Mouse (Mus musculus) ES-Bruce4 (cell line): ENCODE results near the gene Daam1. TPM values are rescaled to one million over a fixed set of nuclear protein-coding genes. Genes with fewer than 3 reads are reported as not detected.

ENCODE experiments used
- H3K27ac ChIP-seq: 2 replicates; pipeline ENCODE4 v1.5.1; 2012; ENCODE audit warnings: low read length, inconsistent platforms; ENCODE audit not compliant: insufficient read depth
- H3K27me3 ChIP-seq: 2 replicates; pipeline ENCODE4 v1.6.1; 2012; ENCODE audit warnings: mild to moderate bottlenecking, low read length, inconsistent platforms; ENCODE audit not compliant: control insufficient read depth, poor library complexity, insufficient read depth, severe bottlenecking
- H3K36me3 ChIP-seq: 2 replicates; pipeline ENCODE4 v1.6.1; 2012; ENCODE audit warnings: inconsistent platforms, mild to moderate bottlenecking, low read length, moderate library complexity; ENCODE audit not compliant: control insufficient read depth, poor library complexity, insufficient read depth, severe bottlenecking
- H3K4me1 ChIP-seq: one replicate; pipeline ENCODE4 v1.8.1; 2011; ENCODE audit warnings: low read length; ENCODE audit not compliant: control insufficient read depth, insufficient read depth
- H3K4me3 ChIP-seq: 2 replicates; pipeline ENCODE4 v1.5.1; 2011; ENCODE audit warnings: low read depth, mild to moderate bottlenecking, low read length
- H3K9ac ChIP-seq: 2 replicates; pipeline ENCODE4 v1.6.1; 2012; ENCODE audit warnings: low read depth, mild to moderate bottlenecking, inconsistent platforms; ENCODE audit not compliant: poor library complexity, severe bottlenecking
- H3K9me3 ChIP-seq: replicated peaks from 2 replicates; pipeline ENCODE4 v1.6.1; 2012; ENCODE audit warnings: mild to moderate bottlenecking, low read length, inconsistent platforms; ENCODE audit not compliant: control insufficient read depth, poor library complexity, insufficient read depth, severe bottlenecking
- CTCF ChIP-seq: IDR thresholded peaks from one replicate; pipeline ENCODE4 v1.8.1; 2011; ENCODE audit warnings: low read depth, low read length
- EP300 ChIP-seq: IDR thresholded peaks from 2 replicates; pipeline ENCODE4 v1.6.1; 2011; ENCODE audit warnings: low read depth, low read length; ENCODE audit not compliant: insufficient read depth
- POLR2A ChIP-seq: IDR thresholded peaks from one replicate; pipeline ENCODE4 v1.8.1; 2011; ENCODE audit warnings: low read length; ENCODE audit not compliant: insufficient read depth
- polyA plus RNA-seq: library from polyadenylated mRNA; stranded (reverse); fragments of >200 nt; gene quantifications from 2 replicates; pipeline ENCODE4 v1.2.4, GENCODE M21; 2011; ENCODE audit warnings: low read depth; ENCODE audit not compliant: missing spikeins, insufficient read depth, insufficient read length

Daam1 gene
- polyA plus RNA-seq, 1 experiment, result 33.0 TPM

GRCm38 (mm10) chr12:72011404-72011803 is 180.5 kb downstream of the Daam1 start:
- Histone ChIP-seq H3K27me3 (no peaks in the 10 kb centered on the region; the same call in 1 of the 2 replicates), H3K4me3 (no peak overlapping the region), H3K4me1 (no peaks in the 10 kb centered on the region), H3K27ac (no peak overlapping the region), H3K9me3 (no peaks in the 10 kb centered on the region), H3K9ac (no peak overlapping the region), H3K36me3 (no peaks in the 10 kb centered on the region)
- TF ChIP-seq EP300 (no peak), CTCF (no peak), POLR2A (no peak)

GRCm38 (mm10) chr12:72012126-72012525 is 181.2 kb downstream of the Daam1 start:
- TF ChIP-seq CTCF, result no peak
- TF ChIP-seq EP300, result no peak
- TF ChIP-seq POLR2A, result no peak
- no peaks in the 10 kb centered on the region; the same call in 1 of the 2 replicates for H3K27me3 ChIP-seq
- no peak overlapping the region for H3K27ac ChIP-seq
- no peaks in the 10 kb centered on the region for H3K9me3 ChIP-seq
- no peak overlapping the region for H3K4me3 ChIP-seq
- H3K9ac ChIP-seq, result no peak overlapping the region
- H3K36me3 ChIP-seq, result no peaks in the 10 kb centered on the region
- no peaks in the 10 kb centered on the region for H3K4me1 ChIP-seq

- H3K9me3 ChIP-seq, result no peaks in the 10 kb centered on the region
- H3K4me3 ChIP-seq, result no peak overlapping the region
- H3K36me3 ChIP-seq, result no peaks in the 10 kb centered on the region
- no peak overlapping the region for H3K27ac ChIP-seq
- H3K9ac ChIP-seq, result no peak overlapping the region
- H3K4me1 ChIP-seq, result no peaks in the 10 kb centered on the region
- no peaks in the 10 kb centered on the region; the same call in 1 of the 2 replicates for H3K27me3 ChIP-seq
- no peak for TF ChIP-seq CTCF
- no peak for TF ChIP-seq EP300
- TF ChIP-seq POLR2A, result no peak
These were observed 183.0 kb downstream of the Daam1 start for GRCm38 (mm10) chr12:72013711-72014354.

GRCm38 (mm10) chr12:72014355-72014776 is 183.5 kb downstream of the Daam1 start:
- no peak overlapping the region for H3K9ac ChIP-seq
- no peak overlapping the region for H3K27ac ChIP-seq

GRCm38 (mm10) chr12:72015296-72015695 is 184.4 kb downstream of the Daam1 start:
- no peak overlapping the region for H3K4me3 ChIP-seq
- no peak overlapping the region for H3K27ac ChIP-seq
- no peaks in the 10 kb centered on the region for H3K9me3 ChIP-seq
- H3K27me3 ChIP-seq, result no peaks in the 10 kb centered on the region; the same call in 1 of the 2 replicates
- H3K9ac ChIP-seq, result no peak overlapping the region
- TF ChIP-seq CTCF, result no peak
- H3K36me3 ChIP-seq, result no peaks in the 10 kb centered on the region
- H3K4me1 ChIP-seq, result no peaks in the 10 kb centered on the region

More at GRCm38 (mm10) chr12:72014355-72014776, 183.5 kb downstream of the Daam1 start:
- no peaks in the 10 kb centered on the region; the same call in 1 of the 2 replicates for H3K27me3 ChIP-seq
- H3K36me3 ChIP-seq, result no peaks in the 10 kb centered on the region
- TF ChIP-seq EP300 (no peak), POLR2A (no peak), CTCF (no peak)
- H3K9me3 ChIP-seq, result no peaks in the 10 kb centered on the region
- no peak overlapping the region for H3K4me3 ChIP-seq
- no peaks in the 10 kb centered on the region for H3K4me1 ChIP-seq

GRCm38 (mm10) chr12:72020285-72020684 is 189.4 kb downstream of the Daam1 start:
- H3K9me3 ChIP-seq, result no peaks in the 10 kb centered on the region
- H3K9ac ChIP-seq, result no peak overlapping the region
- no peaks in the 10 kb centered on the region for H3K4me1 ChIP-seq
- H3K27ac ChIP-seq, result no peak overlapping the region
- no peak overlapping the region for H3K4me3 ChIP-seq
- no peaks in the 10 kb centered on the region for H3K36me3 ChIP-seq
- no peaks in the 10 kb centered on the region for H3K27me3 ChIP-seq
- no peak for TF ChIP-seq CTCF
- TF ChIP-seq EP300, result no peak
- no peak for TF ChIP-seq POLR2A
